Mouse (Mus musculus) bone marrow, adult 2 months (tissue): ENCODE results near the gene Gprin1. TPM values are rescaled to one million over a fixed set of nuclear protein-coding genes. Genes with fewer than 3 reads are reported as not detected.

Experiments
- H3K27ac ChIP-seq: fragments of 200-500 bp; 2 replicates; pipeline ENCODE4 v1.5.1; 2012; ENCODE audit warnings: low read depth, mild to moderate bottlenecking, control low read depth, inconsistent platforms, low read length; ENCODE audit not compliant: control insufficient read depth, poor library complexity, insufficient read depth
- H3K4me1 ChIP-seq: fragments of 200-500 bp; 2 replicates; pipeline ENCODE4 v1.6.1; 2011; ENCODE audit warnings: low read length; ENCODE audit not compliant: control insufficient read depth, insufficient read depth
- H3K4me3 ChIP-seq: fragments of 200-500 bp; replicated peaks from 2 replicates; pipeline ENCODE3; 2011; ENCODE audit warnings: mild to moderate bottlenecking, low read depth, low read length, control low read depth; ENCODE audit not compliant: control insufficient read depth
- CTCF ChIP-seq: fragments of 200-500 bp; IDR thresholded peaks from 2 replicates; pipeline ENCODE4 v1.5.1; 2011; ENCODE audit warnings: low read length, control low read depth; ENCODE audit not compliant: control insufficient read depth, insufficient read depth
- POLR2A ChIP-seq: fragments of 200-500 bp; IDR thresholded peaks from 2 replicates; pipeline ENCODE4 v1.6.1; 2011; ENCODE audit warnings: low read depth, mild to moderate bottlenecking, control low read depth, low read length, borderline replicate concordance; ENCODE audit not compliant: control insufficient read depth
- WGBS: fragments of 180-500 bp; shearing (Covaris S2); methylation state at CpG from one replicate; pipeline ENCODE4 v1.1.7; 2018; 5-methylcytosine and 5-hydroxymethylcytosine counted together
- polyA plus RNA-seq: library from polyadenylated mRNA; stranded (reverse); fragments of >200 nt; gene quantifications from 2 replicates; pipeline ENCODE4 v1.2.4, GENCODE M21; 2011; ENCODE audit warnings: low replicate concordance; ENCODE audit not compliant: missing spikeins, insufficient read depth, insufficient read length

Gene Gprin1
- polyA plus RNA-seq, 1 experiment, result not detected

- Histone ChIP-seq H3K27ac (no peak overlapping the region), H3K4me3 (no peak overlapping the region), H3K4me1 (no peaks in the 10 kb centered on the region)
- WGBS, result 4% methylated on average over 98 of the region's 100 CpGs
- TF ChIP-seq CTCF, result no peak
- no peak for TF ChIP-seq POLR2A
Observed at GRCm38 (mm10) chr13:54749061-54749863, 412 bp downstream of the Gprin1 start.

- H3K27ac ChIP-seq, result no peak overlapping the region
- TF ChIP-seq POLR2A, result no peak
- no peak for TF ChIP-seq CTCF
- no peaks in the 10 kb centered on the region for H3K4me1 ChIP-seq
- 61% methylated on average over 10 of the region's 10 CpGs for WGBS
- H3K4me3 ChIP-seq, result no peak overlapping the region
Observed at GRCm38 (mm10) chr13:54748721-54749060, 983 bp downstream of the Gprin1 start.

GRCm38 (mm10) chr13:54748190-54748589, 1.5 kb downstream of the Gprin1 start:
- no peak for TF ChIP-seq CTCF
- TF ChIP-seq POLR2A, result no peak
- H3K4me3 ChIP-seq, result no peak overlapping the region
- H3K4me1 ChIP-seq, result no peaks in the 10 kb centered on the region
- no peak overlapping the region for H3K27ac ChIP-seq
- WGBS, result 74% methylated on average over 8 of the region's 8 CpGs

GRCm38 (mm10) chr13:54746896-54747295, 2.8 kb downstream of the Gprin1 start:
- Histone ChIP-seq H3K4me1 (no peaks in the 10 kb centered on the region), H3K27ac (no peak overlapping the region)
- 42% methylated on average over 10 of the region's 10 CpGs for WGBS

GRCm38 (mm10) chr13:54746110-54746509, 3.6 kb downstream of the Gprin1 start:
- H3K4me1 ChIP-seq, result no peaks in the 10 kb centered on the region
- TF ChIP-seq POLR2A (no peak), CTCF (no peak)
- no peak overlapping the region for H3K27ac ChIP-seq
- H3K4me3 ChIP-seq, result no peak overlapping the region
- WGBS, result 36% methylated on average over 6 of the region's 6 CpGs

More at GRCm38 (mm10) chr13:54746896-54747295, 2.8 kb downstream of the Gprin1 start:
- H3K4me3 ChIP-seq, result no peak overlapping the region
- TF ChIP-seq CTCF (no peak), POLR2A (no peak)

GRCm38 (mm10) chr13:54738213-54738601, 11.5 kb downstream of the Gprin1 start:
- 9% methylated on average over 33 of the region's 34 CpGs for WGBS
- Histone ChIP-seq H3K4me3 (no peak overlapping the region), H3K27ac (no peak overlapping the region; the same call in 1 of the 2 replicates), H3K4me1 (no peaks in the 10 kb centered on the region)
- TF ChIP-seq CTCF (no peak), POLR2A (no peak)

GRCm38 (mm10) chr13:54737488-54738212, 12.0 kb downstream of the Gprin1 start:
- 5% methylated on average over 87 of the region's 87 CpGs for WGBS
- Histone ChIP-seq H3K4me3 (no peak overlapping the region), H3K4me1 (no peaks in the 10 kb centered on the region), H3K27ac (no peak overlapping the region; the same call in 1 of the 2 replicates)
- TF ChIP-seq CTCF, result no peak
- no peak for TF ChIP-seq POLR2A

- 21% methylated on average over 3 of the region's 3 CpGs for WGBS
- no peak overlapping the region for H3K4me3 ChIP-seq
- H3K27ac ChIP-seq, result no peak overlapping the region
- TF ChIP-seq CTCF (no peak), POLR2A (no peak)
- H3K4me1 ChIP-seq, result no peaks in the 10 kb centered on the region
Observed at GRCm38 (mm10) chr13:54736931-54737330, 12.7 kb downstream of the Gprin1 start.

GRCm38 (mm10) chr13:54726131-54726530, 23.5 kb downstream of the Gprin1 start:
- no peak overlapping the region for H3K27ac ChIP-seq
- no peak overlapping the region for H3K4me3 ChIP-seq
- H3K4me1 ChIP-seq, result no peaks in the 10 kb centered on the region
- no peak for TF ChIP-seq CTCF
- TF ChIP-seq POLR2A, result no peak
- WGBS, result 75% methylated on average over 11 of the region's 11 CpGs
